Mouse (Mus musculus) cortical plate, adult 2 months (tissue): ENCODE data around the gene Ttc23.

Experiments used
- CTCF ChIP-seq: fragments of 200-500 bp; IDR thresholded peaks from 2 replicates; pipeline ENCODE4 v1.5.1; 2011; ENCODE audit warnings: mild to moderate bottlenecking, control low read depth, low read length; ENCODE audit not compliant: insufficient read depth; ENCODE audit errors: extremely low read depth
- POLR2A ChIP-seq: fragments of 200-500 bp; IDR thresholded peaks from 2 replicates; pipeline ENCODE4 v1.6.1; 2011; ENCODE audit warnings: mild to moderate bottlenecking, low read length, control low read depth; ENCODE audit not compliant: insufficient read depth; ENCODE audit errors: extremely low read depth

- TF ChIP-seq CTCF (no peak), POLR2A (no peak)
Observed at GRCm38 (mm10) chr7:67691036-67691435, 43.8 kb downstream of the Ttc23 start.
